In genomic region chrX:104200388-104200735, GRCm38 (mm10) we compare ENCODE assay signal across 8 mouse cellular contexts. TPM values are rescaled to one million over a fixed set of nuclear protein-coding genes. Genes with fewer than 3 reads are reported as not detected.
DNase-seq lines count a peak whose midpoint lies in the region; ATAC-seq lines count a peak whose summit lies in the region.

No protein-coding gene starts in this region.

- peaks cover 7% of the 10 kb centered on the region for H3K4me1 ChIP-seq in megakaryocyte, embryonic 14.5 days
- no peaks in the 10 kb centered on the region for H3K4me1 ChIP-seq in hindbrain, embryonic 11.5 days (replicated peaks; ENCODE audit: control insufficient read depth, insufficient read depth, low read length)

- no peak for ATAC-seq in megakaryocyte, adult 5-6 weeks (ENCODE audit: poor library complexity, severe bottlenecking)
- peak; percentile 78 for ATAC-seq in hindbrain, embryonic 11.5 days (ENCODE audit: low FRiP score)

- peak overlapping the region; percentile 57 for H3K9ac ChIP-seq in hindbrain, embryonic 11.5 days (ENCODE audit: low read depth, low read length)

- peaks cover 16% of the 10 kb centered on the region for H3K9me3 ChIP-seq in megakaryocyte, embryonic 14.5 days
- no peaks in the 10 kb centered on the region for H3K9me3 ChIP-seq in hindbrain, embryonic 11.5 days (ENCODE audit: control insufficient read depth, low read length)

- peak; percentile 32 for DNase-seq in embryo, embryonic 11 days
- peak; percentile 60 for DNase-seq in hindbrain, embryonic 11.5 days (ENCODE audit: low spot score)
- DNase-seq in left cerebral cortex, postnatal 25 days (ENCODE audit: low spot score in 2 of 2): peak; percentile 35 to 37
- DNase-seq in neural tube, embryonic 10.5 days (ENCODE audit: extremely low spot score, low spot score): peak; percentile 55
- no peak for DNase-seq in urinary bladder, adult 2 months (ENCODE audit: low spot score)
- no peak for DNase-seq in T-cell, adult 2 months (ENCODE audit: low spot score)

- no CpG with 5 or more reads among the region's 37 CpGs for WGBS in hindbrain, embryonic 11.5 days

- H3K36me3 ChIP-seq in megakaryocyte, embryonic 14.5 days (replicated peaks; ENCODE audit: low read length): no peaks in the 10 kb centered on the region
- H3K36me3 ChIP-seq in hindbrain, embryonic 11.5 days (ENCODE audit: control insufficient read depth, insufficient read depth, low read length): no peaks in the 10 kb centered on the region

- peaks cover 65% of the 10 kb centered on the region for H3K27me3 ChIP-seq in megakaryocyte, embryonic 14.5 days (replicated peaks)
- H3K27me3 ChIP-seq in hindbrain, embryonic 11.5 days (ENCODE audit: control insufficient read depth, insufficient read depth, low read length): peaks cover 13% of the 10 kb centered on the region

- peak overlapping the region; percentile 84 for H3K27ac ChIP-seq in hindbrain, embryonic 11.5 days (ENCODE audit: low read depth, low read length)

- intact Hi-C loops in left cerebral cortex, postnatal 25 days (cut with DNase I): loop anchor here (10.0 kb wide), 1 partner anchor 214 kb away; the partner anchor contains the start of gene Abcb7

- peak overlapping the region; percentile 61 for H3K4me2 ChIP-seq in hindbrain, embryonic 11.5 days (replicated peaks; ENCODE audit: low read depth, low read length)

- peak overlapping the region; percentile 92 for H3K4me3 ChIP-seq in megakaryocyte, embryonic 14.5 days (replicated peaks)
- peak overlapping the region; percentile 53 for H3K4me3 ChIP-seq in hindbrain, embryonic 11.5 days (ENCODE audit: low read depth, low read length)

RNA-seq across cellular contexts. Expression of gene Nexmif, which starts 0.6 kb away (rescaled TPM):
- polyA plus RNA-seq in megakaryocyte, embryonic 14.5 days (2012; ENCODE audit: insufficient read depth, low replicate concordance): 0.04 TPM in 1 of 2 replicates, not detected in the other
- not detected in 2 replicates for total RNA-seq in megakaryocyte, adult 5-6 weeks (2015)
- not detected in 2 replicates for total RNA-seq in megakaryocyte, adult 5-6 weeks (2017)
- polyA plus RNA-seq in hindbrain, embryonic 11.5 days (2014; fragmentation: Nextera tagmentation; extraction: Ambion mirVana): 1.5 and 2.0 TPM in 2 replicates
- total RNA-seq in left cerebral cortex, postnatal 25 days (2021): 10 to 100 TPM; 28.8 to 29.8 TPM
- polyA plus RNA-seq in urinary bladder, adult 2 months (2012; rRNA removed): 0.10 and 0.12 TPM in 2 replicates

Comparison
In these comparisons a context has a peak if more than half of its experiments do, and no peak if none do; other contexts are left out.
1. DNase-seq: peak in embryo, embryonic 11 days (single experiment), hindbrain, embryonic 11.5 days (single experiment), left cerebral cortex, postnatal 25 days (2 of 2) and neural tube, embryonic 10.5 days (single experiment); none in urinary bladder, adult 2 months (single experiment) and T-cell, adult 2 months (single experiment).